Mouse (Mus musculus) spleen, postnatal 14 days (tissue): ENCODE data around the gene Ppp1r16b.
"Not testable (repeated sequence)": the region's sequence is repeated elsewhere in the genome, so short reads cannot be mapped to it uniquely, and the experiment has no call there.

ENCODE experiments used
- DNase-seq, 2 experiments: peaks; one replicate each; pipeline ENCODE4 v3.0.0; 2021 to 2022; ENCODE audit warnings: low spot score in 2 of 2

The Ppp1r16b gene

GRCm38 (mm10) chr2:158722991-158723551 is 57.9 kb downstream of the Ppp1r16b start:
- no peak for DNase-seq

DNA sequence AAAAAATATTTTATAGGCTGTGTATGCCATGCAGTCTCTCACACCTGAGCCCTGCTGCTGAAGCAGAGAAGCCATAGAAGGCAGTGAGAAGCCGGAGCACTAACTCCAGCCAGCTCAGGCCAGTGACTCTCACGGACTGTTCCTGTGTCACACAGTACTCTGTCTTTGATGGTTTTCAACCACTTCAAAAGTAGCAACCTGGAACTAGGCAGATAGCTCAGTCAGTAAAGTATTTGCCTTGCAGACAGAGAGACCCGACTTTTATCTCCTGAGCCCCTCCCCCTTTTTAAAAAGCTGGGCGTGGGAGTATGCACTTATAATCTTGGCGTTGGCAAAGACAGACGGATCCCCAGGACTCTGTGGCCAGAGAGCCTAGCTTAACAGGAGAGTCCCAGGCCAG is 58.6 kb downstream of the Ppp1r16b start:
- no peak for DNase-seq

DNA sequence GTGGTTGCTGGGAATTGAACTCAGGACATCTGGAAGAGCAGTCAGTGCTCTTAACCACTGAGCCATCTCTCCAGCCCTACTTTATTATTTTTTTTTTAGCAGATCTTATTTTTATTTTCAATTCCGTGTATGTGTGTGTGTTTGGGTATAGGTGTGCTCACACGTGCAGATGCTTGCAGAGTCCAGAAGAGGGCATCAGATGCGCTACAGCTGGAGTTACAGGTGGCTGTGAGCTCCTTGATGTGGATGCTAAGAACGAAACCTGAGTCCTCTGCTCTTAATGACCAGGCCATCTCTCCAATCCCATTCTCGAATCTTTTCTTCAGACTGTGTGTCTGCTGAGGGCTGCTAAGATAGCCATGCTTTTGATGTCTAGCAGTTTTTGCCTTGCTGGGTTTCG is 61.1 kb downstream of the Ppp1r16b start:
- no peak for DNase-seq

GRCm38 (mm10) chr2:158728061-158728815 is 63.0 kb downstream of the Ppp1r16b start:
- DNase-seq: no peak

- no peak for DNase-seq
Observed at GRCm38 (mm10) chr2:158730896-158731295, 65.7 kb downstream of the Ppp1r16b start.

- DNase-seq: no peak
Observed at GRCm38 (mm10) chr2:158732521-158732920, 67.3 kb downstream of the Ppp1r16b start.

- no peak for DNase-seq
Observed at GRCm38 (mm10) chr2:158733136-158733535, 67.9 kb downstream of the Ppp1r16b start.

GRCm38 (mm10) chr2:158733914-158734313 is 68.7 kb downstream of the Ppp1r16b start:
- no peak for DNase-seq

- no peak for DNase-seq
Observed at GRCm38 (mm10) chr2:158734500-158735152, 69.4 kb downstream of the Ppp1r16b start.

DNA sequence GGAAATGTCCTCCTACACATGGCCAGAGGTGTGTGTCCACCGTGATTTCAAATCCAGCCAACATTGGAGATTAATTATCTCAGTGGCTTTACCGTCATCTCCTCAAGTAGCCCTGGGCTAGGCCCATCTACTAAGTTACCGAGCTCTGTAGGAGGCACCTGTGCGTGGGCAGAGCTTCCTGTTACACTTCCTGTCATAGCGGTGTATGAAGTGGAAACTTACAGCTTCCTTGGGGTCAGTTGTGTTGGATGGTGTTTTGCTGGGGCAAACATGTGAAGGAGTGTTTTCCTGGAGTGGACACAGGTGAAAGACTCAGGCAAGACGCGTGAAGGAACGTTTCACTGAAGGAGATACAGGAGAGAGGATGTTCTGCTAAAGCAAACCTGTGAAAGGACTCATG is 70.1 kb downstream of the Ppp1r16b start:
- DNase-seq: no peak

- not testable (repeated sequence) for DNase-seq
Observed at GRCm38 (mm10) chr2:158736247-158736646, 71.0 kb downstream of the Ppp1r16b start.

DNA sequence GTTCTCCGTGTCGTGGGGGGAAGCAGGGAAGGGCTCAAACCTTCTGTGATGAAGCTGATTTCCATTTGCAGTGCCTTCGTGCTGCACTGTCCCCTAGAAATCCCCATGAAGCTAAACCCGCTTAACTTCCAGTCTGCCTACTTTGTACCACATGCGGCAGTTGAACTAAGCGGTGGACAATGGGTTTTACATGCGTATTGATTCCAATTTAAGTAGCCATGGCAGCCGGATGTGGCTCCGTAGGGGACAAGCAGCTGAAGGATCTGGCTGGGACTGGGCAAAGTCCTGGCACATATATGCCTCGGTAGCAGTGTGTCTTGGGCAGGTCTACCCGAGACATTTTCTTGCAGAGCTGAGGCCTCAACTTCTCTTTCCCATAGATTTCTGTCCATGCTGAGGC is 73.4 kb downstream of the Ppp1r16b start:
- no peak for DNase-seq

DNA sequence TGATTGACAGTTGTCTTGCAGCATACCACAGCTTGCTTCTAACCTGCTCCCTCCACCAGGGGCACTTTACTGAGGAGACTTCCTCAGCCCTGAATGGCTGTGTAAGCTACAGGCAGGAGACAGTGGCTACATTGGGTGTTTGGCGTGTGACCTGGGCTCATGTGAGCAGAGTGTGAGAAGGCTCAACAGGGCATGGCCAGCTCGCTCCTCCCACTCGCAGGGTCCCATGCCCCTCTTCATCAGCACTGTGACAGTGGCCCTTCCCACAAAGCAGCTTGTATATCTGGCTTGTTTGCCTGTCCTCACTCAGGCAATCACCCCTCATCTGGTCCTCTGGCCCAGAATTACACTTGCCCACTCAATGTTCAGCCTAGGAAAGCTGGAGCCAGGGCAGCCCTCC is 73.9 kb downstream of the Ppp1r16b start:
- no peak for DNase-seq

DNA sequence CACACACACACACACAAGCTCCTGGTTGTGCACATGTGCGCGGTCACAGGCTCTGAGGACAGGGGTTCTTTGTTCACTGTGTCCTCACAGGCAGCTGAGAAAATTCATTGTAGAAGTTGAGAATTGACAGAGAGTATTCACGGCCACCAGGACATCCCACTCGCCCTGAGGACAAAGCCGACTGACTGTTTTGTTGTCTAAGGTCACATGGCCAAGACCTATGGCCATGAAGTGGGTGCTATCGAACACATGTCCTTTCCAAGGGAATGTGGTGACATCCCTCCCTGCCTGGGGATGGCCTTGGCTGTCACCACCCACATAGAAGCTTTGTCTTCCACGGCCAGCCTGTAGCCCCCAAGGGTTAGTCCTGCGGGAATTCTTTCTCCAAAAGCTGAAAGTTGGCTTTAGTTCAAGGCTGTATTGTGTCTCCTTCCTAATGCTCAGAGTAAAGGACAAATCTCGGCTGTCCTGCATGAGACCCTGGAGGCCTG is 75.9 kb downstream of the Ppp1r16b start:
- DNase-seq: no peak

DNA sequence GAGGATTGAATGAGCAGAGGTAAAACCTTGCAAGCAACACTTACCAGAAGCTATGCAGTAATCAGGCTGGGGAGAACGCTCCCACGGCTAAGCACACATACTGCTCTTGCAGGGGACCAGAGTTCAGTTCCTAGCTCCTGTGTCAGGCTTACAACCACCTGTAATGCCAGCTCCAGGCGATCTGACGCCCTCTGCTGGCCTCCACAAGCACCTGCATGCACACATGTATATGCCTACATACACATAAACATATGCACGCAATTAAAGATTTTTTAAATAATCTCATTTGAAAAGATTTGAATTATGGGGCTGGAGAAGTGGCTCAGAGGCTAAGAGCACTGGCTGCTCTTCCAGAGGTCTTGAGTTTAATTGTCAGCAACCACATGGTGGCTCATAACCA is 77.2 kb downstream of the Ppp1r16b start:
- DNase-seq: no peak

DNA sequence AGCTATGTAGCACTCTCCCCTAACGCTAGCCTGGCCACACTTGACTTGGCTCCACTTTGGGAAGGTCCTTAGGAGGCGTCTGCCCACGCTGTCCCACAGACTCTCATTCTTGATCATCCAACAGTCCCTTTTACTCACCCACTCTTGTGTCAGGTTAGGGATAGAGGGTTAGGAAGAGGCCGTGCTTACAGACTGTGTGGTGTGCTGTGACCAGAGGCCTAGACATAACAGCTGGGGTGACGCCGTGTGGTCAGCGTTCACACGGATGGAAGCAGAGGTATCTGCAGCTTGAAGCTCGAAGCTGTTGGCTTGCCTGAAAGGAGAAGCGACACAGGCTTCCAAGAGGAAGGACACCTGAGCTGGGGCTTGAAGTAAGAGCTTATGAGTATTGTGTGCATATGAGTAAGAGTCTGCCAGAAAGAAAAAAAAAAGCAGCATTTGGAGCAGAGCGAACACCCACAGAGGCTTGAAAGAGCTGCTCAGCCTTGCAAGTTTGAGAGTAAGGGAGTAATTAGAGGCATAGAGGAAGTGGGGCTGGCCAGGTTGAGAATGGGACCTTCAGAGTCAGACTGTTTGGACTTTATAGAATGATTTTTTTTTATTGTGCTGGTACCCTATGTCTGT is 78.4 kb downstream of the Ppp1r16b start:
- no peak for DNase-seq

GRCm38 (mm10) chr2:158745049-158745482 is 79.9 kb downstream of the Ppp1r16b start:
- DNase-seq: no peak

DNA sequence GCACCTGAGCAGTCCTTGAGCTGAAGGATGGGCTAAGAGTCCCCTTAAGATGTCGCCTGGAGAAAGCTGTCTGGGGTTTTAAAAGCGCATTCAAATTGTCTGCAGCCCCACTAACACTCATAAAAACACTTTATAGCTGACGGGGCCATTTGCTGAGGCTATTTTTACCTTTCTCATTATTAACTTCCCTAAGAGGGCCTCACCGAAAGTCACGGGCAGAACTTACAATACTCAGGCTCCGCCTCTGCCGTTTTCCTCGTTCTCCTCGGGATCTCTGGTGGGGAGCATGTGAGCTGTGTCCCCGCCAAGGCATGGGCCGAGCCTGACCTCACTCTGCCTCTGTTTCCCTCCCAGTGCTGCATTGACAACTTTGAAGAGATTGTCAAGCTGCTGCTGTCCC is 81.0 kb downstream of the Ppp1r16b start:
- DNase-seq: no peak

- DNase-seq: no peak
Observed at GRCm38 (mm10) chr2:158749366-158749765, 84.2 kb downstream of the Ppp1r16b start.

GRCm38 (mm10) chr2:158760231-158760630 is 95.0 kb downstream of the Ppp1r16b start:
- no peak for DNase-seq

- no peak for DNase-seq
Observed at GRCm38 (mm10) chr2:158762339-158762738, 97.1 kb downstream of the Ppp1r16b start.

DNA sequence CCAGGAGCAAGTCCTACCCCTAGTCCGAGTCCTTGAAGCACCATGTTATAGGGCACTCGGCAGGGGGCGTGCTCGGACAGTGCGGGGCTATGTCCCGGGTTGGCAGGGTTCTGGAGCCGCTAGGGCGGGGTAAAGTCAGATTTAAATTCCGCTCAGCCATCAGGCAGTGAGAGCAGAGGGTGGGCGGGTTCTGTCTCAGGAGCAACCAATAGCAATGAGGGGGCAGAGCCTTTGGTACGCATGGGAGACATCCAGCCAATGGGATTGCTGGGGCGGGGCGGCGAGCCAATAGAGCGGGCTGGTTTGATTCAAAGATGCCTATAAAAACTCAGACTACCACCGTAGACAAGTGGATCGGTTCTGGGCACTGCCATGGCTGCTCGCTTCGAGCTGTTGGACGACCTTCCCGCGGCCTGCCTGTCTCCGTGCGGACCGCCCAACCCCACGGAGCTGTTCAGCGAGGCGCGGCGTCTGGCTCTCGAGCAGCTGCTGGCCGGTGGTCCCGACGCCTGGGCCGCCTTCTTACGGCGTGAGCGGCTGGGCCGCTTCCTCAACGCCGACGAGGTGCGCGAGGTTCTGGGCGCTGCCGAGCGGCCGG is 102.6 kb downstream of the Ppp1r16b start, which contains the start of gene Fam83d:
Gene Fam83d (plus strand): TSS at position 352 of the 598 bp plus-strand sequence.
- DNase-seq: peak; percentile 92
